Mouse (Mus musculus) limb, embryonic 13.5 days (tissue): ENCODE measurements around the gene Dlg4. TPM values are rescaled to one million over a fixed set of nuclear protein-coding genes. Genes with fewer than 3 reads are reported as not detected.
A peak's percentile ranks its signal among the peaks of the same experiment; 100 is the strongest.

Experiments
- ATAC-seq: fragments of 200-750 bp; cut with Nextera tagmentation; 2 replicates; pipeline ENCODE4 v1.8.0; 2017; ENCODE audit warnings: low read depth, moderate number of reproducible peaks, moderate TSS enrichment; ENCODE audit not compliant: low FRiP score
- H3K27ac ChIP-seq: fragments of 300-500 bp; sonication (generic); 2 replicates; pipeline ENCODE4 v1.5.1; 2015; ENCODE audit warnings: inconsistent platforms, mild to moderate bottlenecking, moderate library complexity
- H3K27me3 ChIP-seq: fragments of 300-500 bp; sonication (generic); 2 replicates; pipeline ENCODE4 v1.6.1; 2015; ENCODE audit warnings: mild to moderate bottlenecking, inconsistent platforms
- H3K36me3 ChIP-seq: fragments of 300-500 bp; sonication (generic); 2 replicates; pipeline ENCODE4 v1.6.1; 2015; ENCODE audit warnings: inconsistent platforms, mild to moderate bottlenecking, moderate library complexity
- H3K4me1 ChIP-seq: fragments of 300-500 bp; sonication (generic); 2 replicates; pipeline ENCODE4 v1.6.1; 2015; ENCODE audit warnings: inconsistent platforms
- H3K4me2 ChIP-seq: fragments of 300-500 bp; sonication (generic); replicated peaks from 2 replicates; pipeline ENCODE4 v1.6.1; 2015; ENCODE audit warnings: inconsistent platforms, mild to moderate bottlenecking, moderate library complexity
- H3K4me3 ChIP-seq: fragments of 300-500 bp; sonication (generic); 2 replicates; pipeline ENCODE4 v1.5.1; 2015; ENCODE audit warnings: moderate library complexity, mild to moderate bottlenecking, inconsistent platforms
- H3K9ac ChIP-seq: fragments of 300-500 bp; sonication (generic); 2 replicates; pipeline ENCODE4 v1.6.1; 2015; ENCODE audit warnings: mild to moderate bottlenecking, inconsistent platforms
- H3K9me3 ChIP-seq: fragments of 300-500 bp; sonication (generic); 2 replicates; pipeline ENCODE4 v1.6.1; 2016; ENCODE audit warnings: inconsistent platforms
- WGBS: fragments of 180-500 bp; shearing (Covaris S2); methylation state at CpG from one replicate; pipeline ENCODE4 v1.1.7; 2015; 5-methylcytosine and 5-hydroxymethylcytosine counted together
- polyA plus RNA-seq: library from polyadenylated mRNA; unstranded; fragments of >200 nt; fragmentation: Nextera tagmentation; extraction: Ambion mirVana; gene quantifications from 2 replicates; pipeline ENCODE4 v1.2.1, GENCODE M21; 2015

The Dlg4 gene
- polyA plus RNA-seq, 1 experiment from 2014 or later: 14.2 TPM

- Histone ChIP-seq H3K9me3 (no peaks in the 10 kb centered on the region), H3K9ac (peak overlapping the region; percentile 6; the same call in 1 of the 2 replicates), H3K4me3 (peak overlapping the region; percentile 98; the same call in 1 of the 2 replicates), H3K27me3 (no peaks in the 10 kb centered on the region), H3K4me2 (no peak overlapping the region), H3K27ac (no peak overlapping the region), H3K36me3 (peaks cover 35% of the 10 kb centered on the region), H3K4me1 (peaks cover 59% of the 10 kb centered on the region)
- WGBS: 92% methylated on average over 27 of the region's 27 CpGs
- no peak for ATAC-seq
Measured at GRCm38 (mm10) chr11:69998567-69999491, 17.9 kb upstream of the Dlg4 start.

GRCm38 (mm10) chr11:69999666-70000065 is 17.1 kb upstream of the Dlg4 start:
- H3K27me3 ChIP-seq: no peaks in the 10 kb centered on the region
- WGBS: 60% methylated on average over 8 of the region's 8 CpGs
- H3K4me3 ChIP-seq: peak overlapping the region; percentile 81
- no peak overlapping the region for H3K9ac ChIP-seq
- H3K4me2 ChIP-seq: peak overlapping the region; percentile 96; the same call in 1 of the 2 replicates
- H3K27ac ChIP-seq: no peak overlapping the region
- peaks cover 55% of the 10 kb centered on the region for H3K4me1 ChIP-seq
- ATAC-seq: no peak
- no peaks in the 10 kb centered on the region for H3K9me3 ChIP-seq
- H3K36me3 ChIP-seq: peaks cover 30% of the 10 kb centered on the region

GRCm38 (mm10) chr11:70000396-70000898 is 16.3 kb upstream of the Dlg4 start, which contains the start of gene Dvl2:
Dvl2 (plus strand) TSS chr11:70000595.
- peak within 1 kb of the TSS; percentile 96 for H3K27ac ChIP-seq
- no peaks in the 10 kb centered on the region for H3K9me3 ChIP-seq
- under 1% methylated on average over 48 of the region's 48 CpGs for WGBS
- peak within 1 kb of the TSS; percentile 96 for H3K4me2 ChIP-seq
- H3K27me3 ChIP-seq: no peaks in the 10 kb centered on the region
- ATAC-seq: peak; percentile 62
- peaks cover 36% of the 10 kb centered on the region for H3K36me3 ChIP-seq
- peak within 1 kb of the TSS; percentile 81 for H3K4me3 ChIP-seq
- peak within 1 kb of the TSS; percentile 84 for H3K9ac ChIP-seq
- H3K4me1 ChIP-seq: peaks cover 53% of the 10 kb centered on the region

GRCm38 (mm10) chr11:70001159-70001558 is 15.6 kb upstream of the Dlg4 start:
- H3K4me1 ChIP-seq: peaks cover 53% of the 10 kb centered on the region
- H3K27ac ChIP-seq: peak overlapping the region; percentile 96
- H3K4me2 ChIP-seq: peak overlapping the region; percentile 96
- ATAC-seq: no peak
- H3K9ac ChIP-seq: peak overlapping the region; percentile 84
- no peaks in the 10 kb centered on the region for H3K9me3 ChIP-seq
- peak overlapping the region; percentile 81 for H3K4me3 ChIP-seq
- H3K27me3 ChIP-seq: no peaks in the 10 kb centered on the region
- H3K36me3 ChIP-seq: peaks cover 44% of the 10 kb centered on the region
- WGBS: 11% methylated on average over 8 of the region's 8 CpGs

GRCm38 (mm10) chr11:70001865-70002264 is 14.9 kb upstream of the Dlg4 start:
- peak overlapping the region; percentile 60; the same call in 1 of the 2 replicates for H3K9ac ChIP-seq
- H3K27me3 ChIP-seq: no peaks in the 10 kb centered on the region
- no peak for ATAC-seq
- H3K4me2 ChIP-seq: peak overlapping the region; percentile 96
- H3K9me3 ChIP-seq: no peaks in the 10 kb centered on the region
- peaks cover 51% of the 10 kb centered on the region for H3K36me3 ChIP-seq
- H3K4me3 ChIP-seq: peak overlapping the region; percentile 81
- no peak overlapping the region for H3K27ac ChIP-seq
- H3K4me1 ChIP-seq: peaks cover 53% of the 10 kb centered on the region

GRCm38 (mm10) chr11:70002471-70002870 is 14.3 kb upstream of the Dlg4 start:
- Histone ChIP-seq H3K4me1 (peaks cover 51% of the 10 kb centered on the region), H3K4me3 (peak overlapping the region; percentile 81), H3K27me3 (no peaks in the 10 kb centered on the region), H3K36me3 (peaks cover 57% of the 10 kb centered on the region), H3K27ac (no peak overlapping the region), H3K4me2 (peak overlapping the region; percentile 96), H3K9ac (peak overlapping the region; percentile 60), H3K9me3 (no peaks in the 10 kb centered on the region)
- 92% methylated on average over 2 of the region's 2 CpGs for WGBS
- ATAC-seq: no peak

GRCm38 (mm10) chr11:70005521-70005920 is 11.2 kb upstream of the Dlg4 start:
- WGBS: 68% methylated on average over 5 of the region's 5 CpGs
- H3K4me3 ChIP-seq: no peak overlapping the region
- H3K9me3 ChIP-seq: no peaks in the 10 kb centered on the region
- H3K9ac ChIP-seq: no peak overlapping the region
- peaks cover 31% of the 10 kb centered on the region for H3K4me1 ChIP-seq
- no peaks in the 10 kb centered on the region for H3K27me3 ChIP-seq
- peaks cover 62% of the 10 kb centered on the region for H3K36me3 ChIP-seq
- ATAC-seq: no peak
- H3K4me2 ChIP-seq: no peak overlapping the region
- no peak overlapping the region for H3K27ac ChIP-seq

GRCm38 (mm10) chr11:70010033-70010432 is 6.7 kb upstream of the Dlg4 start:
- Histone ChIP-seq H3K27ac (no peak overlapping the region), H3K36me3 (peaks cover 91% of the 10 kb centered on the region)

GRCm38 (mm10) chr11:70010548-70010947 is 6.2 kb upstream of the Dlg4 start:
- H3K4me2 ChIP-seq: no peak overlapping the region
- no peaks in the 10 kb centered on the region for H3K9me3 ChIP-seq
- peaks cover 13% of the 10 kb centered on the region for H3K4me1 ChIP-seq
- no peak for ATAC-seq
- H3K4me3 ChIP-seq: no peak overlapping the region
- H3K27ac ChIP-seq: no peak overlapping the region
- H3K27me3 ChIP-seq: no peaks in the 10 kb centered on the region
- peaks cover 86% of the 10 kb centered on the region for H3K36me3 ChIP-seq
- H3K9ac ChIP-seq: no peak overlapping the region
- 90% methylated on average over 12 of the region's 12 CpGs for WGBS

More at GRCm38 (mm10) chr11:70010033-70010432, 6.7 kb upstream of the Dlg4 start:
- Histone ChIP-seq H3K27me3 (no peaks in the 10 kb centered on the region), H3K9me3 (no peaks in the 10 kb centered on the region), H3K4me3 (no peak overlapping the region), H3K9ac (no peak overlapping the region), H3K4me2 (no peak overlapping the region), H3K4me1 (peaks cover 13% of the 10 kb centered on the region)
- no peak for ATAC-seq
- 82% methylated on average over 6 of the region's 6 CpGs for WGBS

GRCm38 (mm10) chr11:70010961-70011360 is 5.8 kb upstream of the Dlg4 start:
- Histone ChIP-seq H3K4me1 (peaks cover 13% of the 10 kb centered on the region), H3K27ac (no peak overlapping the region), H3K27me3 (no peaks in the 10 kb centered on the region), H3K9me3 (no peaks in the 10 kb centered on the region), H3K36me3 (peaks cover 81% of the 10 kb centered on the region), H3K9ac (no peak overlapping the region), H3K4me3 (no peak overlapping the region), H3K4me2 (no peak overlapping the region)
- ATAC-seq: no peak
- 88% methylated on average over 10 of the region's 10 CpGs for WGBS

GRCm38 (mm10) chr11:70012931-70013330 is 3.8 kb upstream of the Dlg4 start:
- no peak overlapping the region for H3K9ac ChIP-seq
- H3K9me3 ChIP-seq: no peaks in the 10 kb centered on the region
- ATAC-seq: no peak
- WGBS: 88% methylated on average over 9 of the region's 9 CpGs
- H3K4me3 ChIP-seq: no peak overlapping the region
- no peak overlapping the region for H3K27ac ChIP-seq
- peaks cover 25% of the 10 kb centered on the region for H3K4me1 ChIP-seq
- H3K27me3 ChIP-seq: no peaks in the 10 kb centered on the region
- H3K4me2 ChIP-seq: no peak overlapping the region
- H3K36me3 ChIP-seq: peaks cover 62% of the 10 kb centered on the region

- H3K9ac ChIP-seq: 0 out of 2 replicates have a peak overlapping the region, but pooled peaks have one; percentile 8
- H3K36me3 ChIP-seq: peaks cover 57% of the 10 kb centered on the region
- no peaks in the 10 kb centered on the region for H3K9me3 ChIP-seq
- peaks cover 26% of the 10 kb centered on the region for H3K4me1 ChIP-seq
- H3K4me2 ChIP-seq: no peak overlapping the region
- WGBS: 87% methylated on average over 3 of the region's 3 CpGs
- ATAC-seq: no peak
- H3K4me3 ChIP-seq: no peak overlapping the region
- no peaks in the 10 kb centered on the region for H3K27me3 ChIP-seq
- H3K27ac ChIP-seq: no peak overlapping the region
Measured at GRCm38 (mm10) chr11:70013408-70013807, 3.3 kb upstream of the Dlg4 start.
